Comparison of ENCODE assay signal across 8 mouse cellular contexts in genomic region chr17:56584257-56585130, GRCm38 (mm10). TPM values are rescaled to one million over a fixed set of nuclear protein-coding genes. Genes with fewer than 3 reads are reported as not detected.
A peak's percentile ranks its signal among the peaks of the same experiment; 100 is the strongest.
DNase-seq lines count a peak whose midpoint lies in the region; ATAC-seq and TF ChIP-seq lines count a peak whose summit lies in the region.

Gene Safb2, minus strand, starts transcription at chr17:56584585.
Gene Safb, plus strand, starts transcription at chr17:56584825.

- ATAC-seq in erythroid progenitor cell, adult 5-6 weeks (replicated peaks; ENCODE audit: low FRiP score, poor library complexity, severe bottlenecking), result peak; percentile 87
- peak; percentile 95 for ATAC-seq in heart, embryonic 12.5 days (ENCODE audit: insufficient number of reproducible peaks, low FRiP score)
- peak; percentile 94 for ATAC-seq in kidney, postnatal 0 days (replicated peaks; ENCODE audit: low FRiP score, low read depth)
- peak; percentile 94 for ATAC-seq in liver, embryonic 11.5 days (replicated peaks; ENCODE audit: low FRiP score)
- peak; percentile 95 for ATAC-seq in stomach, embryonic 14.5 days (ENCODE audit: insufficient number of reproducible peaks, insufficient read depth, low FRiP score, low read depth)

- H3K9me3 ChIP-seq in heart, embryonic 12.5 days (replicated peaks), result no peaks in the 10 kb centered on the region
- no peaks in the 10 kb centered on the region for H3K9me3 ChIP-seq in kidney, postnatal 0 days (replicated peaks; ENCODE audit: low read length)
- H3K9me3 ChIP-seq in liver, embryonic 11.5 days (ENCODE audit: control insufficient read depth, low read length), result no peaks in the 10 kb centered on the region
- no peaks in the 10 kb centered on the region for H3K9me3 ChIP-seq in stomach, embryonic 14.5 days (ENCODE audit: control insufficient read depth, low read depth, low read length)

- peak within 1 kb of the TSS; percentile 84 for H3K4me2 ChIP-seq in heart, embryonic 12.5 days
- H3K4me2 ChIP-seq in kidney, postnatal 0 days (ENCODE audit: low read length), result peak within 1 kb of the TSS; percentile 80
- peak within 1 kb of the TSS; percentile 95 for H3K4me2 ChIP-seq in liver, embryonic 11.5 days
- peak within 1 kb of the TSS; percentile 88 for H3K4me2 ChIP-seq in stomach, embryonic 14.5 days (replicated peaks; ENCODE audit: low read depth, low read length)

- H3K27me3 ChIP-seq in heart, embryonic 12.5 days (replicated peaks), result no peaks in the 10 kb centered on the region
- H3K27me3 ChIP-seq in kidney, postnatal 0 days (ENCODE audit: insufficient read depth, low read length), result no peaks in the 10 kb centered on the region
- H3K27me3 ChIP-seq in liver, embryonic 11.5 days (replicated peaks; ENCODE audit: control insufficient read depth, insufficient read depth, low read length), result no peaks in the 10 kb centered on the region
- H3K27me3 ChIP-seq in stomach, embryonic 14.5 days (ENCODE audit: control insufficient read depth, insufficient read depth, low read length), result no peaks in the 10 kb centered on the region

- peak within 1 kb of the TSS; percentile 88 for H3K4me3 ChIP-seq in heart, embryonic 12.5 days
- H3K4me3 ChIP-seq in kidney, postnatal 0 days (replicated peaks; ENCODE audit: low read depth, low read length), result peak within 1 kb of the TSS; percentile 92
- peak within 1 kb of the TSS; percentile 86 for H3K4me3 ChIP-seq in liver, embryonic 11.5 days (ENCODE audit: low read depth, low read length)
- peak within 1 kb of the TSS; percentile 96 for H3K4me3 ChIP-seq in stomach, embryonic 14.5 days (ENCODE audit: low read depth, low read length)

- H3K36me3 ChIP-seq in heart, embryonic 12.5 days, result peaks cover 66% of the 10 kb centered on the region
- peaks cover 52% of the 10 kb centered on the region for H3K36me3 ChIP-seq in kidney, postnatal 0 days (ENCODE audit: insufficient read depth, low read length)
- H3K36me3 ChIP-seq in liver, embryonic 11.5 days (ENCODE audit: control insufficient read depth, insufficient read depth, low read length), result peaks cover 53% of the 10 kb centered on the region
- H3K36me3 ChIP-seq in stomach, embryonic 14.5 days (ENCODE audit: control insufficient read depth, insufficient read depth, low read length), result peaks cover 62% of the 10 kb centered on the region

- peak within 1 kb of the TSS; percentile 97 for H3K27ac ChIP-seq in heart, embryonic 12.5 days (ENCODE audit: poor library complexity, severe bottlenecking)
- peak within 1 kb of the TSS; percentile 99 for H3K27ac ChIP-seq in kidney, postnatal 0 days
- peak within 1 kb of the TSS; percentile 85 for H3K27ac ChIP-seq in liver, embryonic 11.5 days (ENCODE audit: low read depth, low read length)
- peak within 1 kb of the TSS; percentile 95 for H3K27ac ChIP-seq in stomach, embryonic 14.5 days (ENCODE audit: low read length)

- peaks cover 53% of the 10 kb centered on the region for H3K4me1 ChIP-seq in heart, embryonic 12.5 days (replicated peaks)
- peaks cover 13% of the 10 kb centered on the region; the same call in 1 of the 2 replicates for H3K4me1 ChIP-seq in kidney, postnatal 0 days (replicated peaks; ENCODE audit: insufficient read depth, low read length)
- peaks cover 30% of the 10 kb centered on the region for H3K4me1 ChIP-seq in liver, embryonic 11.5 days (replicated peaks; ENCODE audit: control insufficient read depth, insufficient read depth, low read length)
- peaks cover 24% of the 10 kb centered on the region for H3K4me1 ChIP-seq in stomach, embryonic 14.5 days (ENCODE audit: control insufficient read depth, insufficient read depth, low read length)

- DNase-seq in CD4-positive helper T cell, adult 2 months (ENCODE audit: low read depth, low spot score), result peak; percentile 100
- peak; percentile 98 for DNase-seq in brain, embryonic 18.5 days (ENCODE audit: low read depth, low spot score)
- peak; percentile 99 for DNase-seq in kidney, postnatal 0 days (ENCODE audit: low spot score)
- DNase-seq in liver, embryonic 11.5 days (ENCODE audit: low spot score), result peak; percentile 97
- DNase-seq in naive thymus-derived CD4-positive, alpha-beta T cell, adult 2 months (ENCODE audit: low read depth), result peak; percentile 100

- no peak for TF ChIP-seq CTCF in kidney, postnatal 0 days (IDR thresholded peaks at IDR 0.05; ENCODE audit: low read depth)

- WGBS in heart, embryonic 12.5 days, result 0% methylated on average over 86 of the region's 101 CpGs
- under 1% methylated on average over 95 of the region's 101 CpGs for WGBS in kidney, postnatal 0 days
- whole genome bisulfite sequencing in liver, embryonic 11.5 days, result under 1% methylated on average over 84 of the region's 101 CpGs
- WGBS in stomach, embryonic 14.5 days, result under 1% methylated on average over 93 of the region's 101 CpGs

- H3K9ac ChIP-seq in heart, embryonic 12.5 days, result peak within 1 kb of the TSS; percentile 92
- peak within 1 kb of the TSS; percentile 96 for H3K9ac ChIP-seq in kidney, postnatal 0 days (ENCODE audit: low read depth, low read length)
- H3K9ac ChIP-seq in liver, embryonic 11.5 days (ENCODE audit: low read depth, low read length), result peak within 1 kb of the TSS; percentile 94
- H3K9ac ChIP-seq in stomach, embryonic 14.5 days (replicated peaks; ENCODE audit: low read depth, low read length), result peak within 1 kb of the TSS; percentile 87

RNA-seq across cellular contexts. Expression of gene Safb2, which starts in this region (rescaled TPM):
- 107 and 153 TPM in 2 replicates for total RNA-seq in erythroid progenitor cell, adult 5-6 weeks (2015; ENCODE audit: low replicate concordance)
- 350 and 385 TPM in 2 replicates for total RNA-seq in erythroid progenitor cell, adult 5-6 weeks (2017; ENCODE audit: low replicate concordance)
- 61.1 and 61.2 TPM in 2 replicates for polyA plus RNA-seq in heart, embryonic 12.5 days (2016; fragmentation: Nextera tagmentation; extraction: Ambion mirVana)
- 35.7 and 43.4 TPM in 2 replicates for polyA plus RNA-seq in kidney, postnatal 0 days (2015; fragmentation: Nextera tagmentation; extraction: Ambion mirVana)
- polyA plus RNA-seq in liver, embryonic 11.5 days (2014; fragmentation: Nextera tagmentation; extraction: Ambion mirVana), result 64.5 and 75.5 TPM in 2 replicates
- polyA plus RNA-seq in stomach, embryonic 14.5 days (2014; fragmentation: Nextera tagmentation; extraction: Ambion mirVana), result 62.8 and 73.5 TPM in 2 replicates

RNA-seq across cellular contexts. Expression of gene Safb, which starts in this region (rescaled TPM):
- 120 and 141 TPM in 2 replicates for total RNA-seq in erythroid progenitor cell, adult 5-6 weeks (2015; ENCODE audit: low replicate concordance)
- 189 and 314 TPM in 2 replicates for total RNA-seq in erythroid progenitor cell, adult 5-6 weeks (2017; ENCODE audit: low replicate concordance)
- 93.1 and 101 TPM in 2 replicates for polyA plus RNA-seq in heart, embryonic 12.5 days (2016; fragmentation: Nextera tagmentation; extraction: Ambion mirVana)
- polyA plus RNA-seq in kidney, postnatal 0 days (2015; fragmentation: Nextera tagmentation; extraction: Ambion mirVana), result 61.0 and 65.9 TPM in 2 replicates
- 93.1 and 96.5 TPM in 2 replicates for polyA plus RNA-seq in liver, embryonic 11.5 days (2014; fragmentation: Nextera tagmentation; extraction: Ambion mirVana)
- 75.4 and 86.5 TPM in 2 replicates for polyA plus RNA-seq in stomach, embryonic 14.5 days (2014; fragmentation: Nextera tagmentation; extraction: Ambion mirVana)

Comparison
In these comparisons a context has a peak if more than half of its experiments do, and no peak if none do; other contexts are left out.
1. Peak in every context shown above with its lines: DNase-seq, ATAC-seq, H3K4me3 ChIP-seq and H3K27ac ChIP-seq.